Mouse (Mus musculus) midbrain, embryonic 12.5 days (tissue): Measurements from ENCODE around the gene Ep300. TPM values are rescaled to one million over a fixed set of nuclear protein-coding genes. Genes with fewer than 3 reads are reported as not detected.
"Not testable (repeated sequence)": the region's sequence is repeated elsewhere in the genome, so short reads cannot be mapped to it uniquely, and the experiment has no call there.

Experiments
- ATAC-seq: fragments of 200-750 bp; cut with Nextera tagmentation; 2 replicates; pipeline ENCODE4 v1.8.0; 2017; ENCODE audit warnings: low read depth, moderate TSS enrichment, moderate library complexity; ENCODE audit not compliant: low FRiP score
- H3K27ac ChIP-seq: fragments of 300-500 bp; sonication (generic); replicated peaks from 2 replicates; pipeline ENCODE4 v1.5.1; 2016; ENCODE audit warnings: mild to moderate bottlenecking
- H3K27me3 ChIP-seq: fragments of 300-500 bp; sonication (generic); 2 replicates; pipeline ENCODE4 v1.6.1; 2016; ENCODE audit warnings: mild to moderate bottlenecking
- H3K36me3 ChIP-seq: fragments of 300-500 bp; sonication (generic); 2 replicates; pipeline ENCODE4 v1.6.1; 2016
- H3K4me1 ChIP-seq: fragments of 300-500 bp; sonication (generic); 2 replicates; pipeline ENCODE4 v1.6.1; 2016
- H3K4me2 ChIP-seq: fragments of 300-500 bp; sonication (generic); replicated peaks from 2 replicates; pipeline ENCODE4 v1.6.1; 2016; ENCODE audit warnings: mild to moderate bottlenecking, moderate library complexity
- H3K4me3 ChIP-seq: fragments of 300-500 bp; sonication (generic); 2 replicates; pipeline ENCODE4 v1.5.1; 2016; ENCODE audit warnings: mild to moderate bottlenecking
- H3K9ac ChIP-seq: fragments of 300-500 bp; sonication (generic); replicated peaks from 2 replicates; pipeline ENCODE4 v1.6.1; 2016; ENCODE audit warnings: mild to moderate bottlenecking, moderate library complexity
- H3K9me3 ChIP-seq: fragments of 300-500 bp; sonication (generic); 2 replicates; pipeline ENCODE4 v1.6.1; 2016; ENCODE audit warnings: mild to moderate bottlenecking
- WGBS: fragments of 180-500 bp; shearing (Covaris S2); methylation state at CpG from one replicate; pipeline ENCODE4 v1.1.7; 2016; 5-methylcytosine and 5-hydroxymethylcytosine counted together
- microRNA-seq: library from miRNA; unstranded; fragments of <30 nt; microRNA quantifications from one replicate; pipeline ENCODE4, GENCODE M21; 2017
- polyA plus RNA-seq: library from polyadenylated mRNA; unstranded; fragments of >200 nt; fragmentation: Nextera tagmentation; extraction: Ambion mirVana; gene quantifications from 2 replicates; pipeline ENCODE4 v1.2.1, GENCODE M21; 2016

Ep300 gene
- polyA plus RNA-seq, 1 experiment from 2014 or later = 27.2 TPM

- peak overlapping the region; percentile 56 for H3K4me3 ChIP-seq
- H3K9ac ChIP-seq = peak overlapping the region; percentile 72
- H3K36me3 ChIP-seq = peaks cover 1% of the 10 kb centered on the region; the same call in 1 of the 2 replicates
- peaks cover 18% of the 10 kb centered on the region; the same call in 1 of the 2 replicates for H3K4me1 ChIP-seq
- no peak overlapping the region for H3K27ac ChIP-seq
- no peak; the same call in 1 of the 2 replicates for ATAC-seq
- WGBS = 3% methylated on average over 41 of the region's 41 CpGs
- H3K27me3 ChIP-seq = peaks cover 51% of the 10 kb centered on the region
- H3K9me3 ChIP-seq = no peaks in the 10 kb centered on the region
- H3K4me2 ChIP-seq = peak overlapping the region; percentile 95
Observed at GRCm38 (mm10) chr15:81693366-81693966, 108.3 kb downstream of the Ep300 start.

- peak overlapping the region; percentile 72 for H3K9ac ChIP-seq
- peak overlapping the region; percentile 95 for H3K4me2 ChIP-seq
- WGBS = under 1% methylated on average over 67 of the region's 107 CpGs
- H3K4me3 ChIP-seq = peak overlapping the region; percentile 56
- H3K36me3 ChIP-seq = no peaks in the 10 kb centered on the region; the same call in 1 of the 2 replicates
- H3K4me1 ChIP-seq = peaks cover 18% of the 10 kb centered on the region; the same call in 1 of the 2 replicates
- H3K9me3 ChIP-seq = no peaks in the 10 kb centered on the region
- H3K27me3 ChIP-seq = peaks cover 51% of the 10 kb centered on the region
- peak; percentile 80 for ATAC-seq
- no peak overlapping the region for H3K27ac ChIP-seq
Observed at GRCm38 (mm10) chr15:81693967-81694881, 109.1 kb downstream of the Ep300 start.

- no peak for ATAC-seq
- H3K27me3 ChIP-seq = peaks cover 51% of the 10 kb centered on the region
- peak overlapping the region; percentile 72 for H3K9ac ChIP-seq
- no peaks in the 10 kb centered on the region for H3K36me3 ChIP-seq
- no peak overlapping the region for H3K27ac ChIP-seq
- no peaks in the 10 kb centered on the region for H3K9me3 ChIP-seq
- peak overlapping the region; percentile 95 for H3K4me2 ChIP-seq
- peaks cover 18% of the 10 kb centered on the region; the same call in 1 of the 2 replicates for H3K4me1 ChIP-seq
- 26% methylated on average over 19 of the region's 19 CpGs for WGBS
- H3K4me3 ChIP-seq = peak overlapping the region; percentile 56
Observed at GRCm38 (mm10) chr15:81694891-81695290, 109.7 kb downstream of the Ep300 start.

GRCm38 (mm10) chr15:81697175-81697574 lies 112.0 kb downstream of the Ep300 start, which contains the start of gene Chadl:
Gene Chadl (minus strand): TSS chr15:81697287.
- Histone ChIP-seq H3K9ac (no peak within 1 kb of the TSS), H3K36me3 (no peaks in the 10 kb centered on the region), H3K27ac (no peak within 1 kb of the TSS), H3K27me3 (peaks cover 43% of the 10 kb centered on the region), H3K9me3 (no peaks in the 10 kb centered on the region), H3K4me1 (peaks cover 18% of the 10 kb centered on the region; the same call in 1 of the 2 replicates), H3K4me3 (no peak within 1 kb of the TSS), H3K4me2 (no peak within 1 kb of the TSS)
- no peak for ATAC-seq
- 59% methylated on average over 7 of the region's 7 CpGs for WGBS

GRCm38 (mm10) chr15:81697847-81698246 lies 112.7 kb downstream of the Ep300 start:
- Histone ChIP-seq H3K9me3 (no peaks in the 10 kb centered on the region), H3K27me3 (peaks cover 36% of the 10 kb centered on the region), H3K4me1 (peaks cover 18% of the 10 kb centered on the region; the same call in 1 of the 2 replicates), H3K36me3 (peaks cover 3% of the 10 kb centered on the region; the same call in 1 of the 2 replicates), H3K9ac (no peak overlapping the region), H3K27ac (no peak overlapping the region), H3K4me2 (no peak overlapping the region), H3K4me3 (no peak overlapping the region)
- no peak for ATAC-seq
- WGBS = 57% methylated on average over 3 of the region's 3 CpGs

GRCm38 (mm10) chr15:81698532-81698931 lies 113.4 kb downstream of the Ep300 start:
- Histone ChIP-seq H3K4me3 (no peak overlapping the region), H3K36me3 (peaks cover 10% of the 10 kb centered on the region), H3K9me3 (no peaks in the 10 kb centered on the region), H3K27me3 (peaks cover 29% of the 10 kb centered on the region), H3K27ac (no peak overlapping the region), H3K4me2 (no peak overlapping the region), H3K4me1 (peaks cover 14% of the 10 kb centered on the region; the same call in 1 of the 2 replicates), H3K9ac (no peak overlapping the region)
- no peak for ATAC-seq
- 67% methylated on average over 2 of the region's 2 CpGs for WGBS

GRCm38 (mm10) chr15:81700161-81700560 lies 115.0 kb downstream of the Ep300 start:
- no peak overlapping the region for H3K4me3 ChIP-seq
- 72% methylated on average over 2 of the region's 2 CpGs for WGBS
- H3K9me3 ChIP-seq = no peaks in the 10 kb centered on the region
- H3K36me3 ChIP-seq = peaks cover 26% of the 10 kb centered on the region
- H3K4me1 ChIP-seq = no peaks in the 10 kb centered on the region
- ATAC-seq = no peak
- no peak overlapping the region for H3K9ac ChIP-seq
- H3K27ac ChIP-seq = no peak overlapping the region
- H3K27me3 ChIP-seq = peaks cover 13% of the 10 kb centered on the region
- no peak overlapping the region for H3K4me2 ChIP-seq

GRCm38 (mm10) chr15:81700601-81701000 lies 115.5 kb downstream of the Ep300 start:
- peaks cover 31% of the 10 kb centered on the region for H3K36me3 ChIP-seq
- H3K4me3 ChIP-seq = no peak overlapping the region
- no peak overlapping the region for H3K9ac ChIP-seq
- H3K27me3 ChIP-seq = peaks cover 8% of the 10 kb centered on the region
- no peak overlapping the region for H3K4me2 ChIP-seq
- no peaks in the 10 kb centered on the region for H3K9me3 ChIP-seq
- no peaks in the 10 kb centered on the region for H3K4me1 ChIP-seq
- WGBS = 85% methylated on average over 8 of the region's 8 CpGs
- ATAC-seq = no peak
- no peak overlapping the region for H3K27ac ChIP-seq

- H3K36me3 ChIP-seq = peaks cover 38% of the 10 kb centered on the region
- WGBS = 75% methylated on average over 4 of the region's 4 CpGs
- not testable (repeated sequence) for H3K9ac ChIP-seq, H3K4me3 ChIP-seq, ATAC-seq, H3K4me2 ChIP-seq, H3K9me3 ChIP-seq, H3K27me3 ChIP-seq, H3K27ac ChIP-seq, H3K4me1 ChIP-seq
Observed at GRCm38 (mm10) chr15:81701350-81701749, 116.2 kb downstream of the Ep300 start.

Small RNAs within 50 kb of the gene (microRNA-seq; reads per million reads assigned to microRNA genes)
- not detected for gene Gm23880

Other genes starting within 250 kb of the Ep300 start
- 108 and 114 TPM in 2 replicates for gene Slc25a17, start 224.5 kb upstream of the Ep300 start, polyA plus RNA-seq
- gene St13, start 185.3 kb upstream of the Ep300 start, polyA plus RNA-seq = 202 and 203 TPM in 2 replicates
- 11.3 and 12.6 TPM in 2 replicates for gene Xpnpep3, start 185.2 kb upstream of the Ep300 start, polyA plus RNA-seq
- 2.4 and 3.3 TPM in 2 replicates for gene Dnajb7, start 177.1 kb upstream of the Ep300 start, polyA plus RNA-seq
- 493 and 541 TPM in 2 replicates for gene Rbx1, start 119.1 kb upstream of the Ep300 start, polyA plus RNA-seq
- 34.5 and 36.8 TPM in 2 replicates for gene L3mbtl2, start 78.5 kb downstream of the Ep300 start, polyA plus RNA-seq
- 3.4 and 5.6 TPM in 2 replicates for gene Chadl, start 111.9 kb downstream of the Ep300 start, polyA plus RNA-seq
- 49.6 and 50.4 TPM in 2 replicates for gene Zc3h7b, start 159.7 kb downstream of the Ep300 start, polyA plus RNA-seq
- 161 and 165 TPM in 2 replicates for gene Rangap1, start 160.2 kb downstream of the Ep300 start, polyA plus RNA-seq
- gene Tef, start 217.1 kb downstream of the Ep300 start, polyA plus RNA-seq = 30.5 and 32.4 TPM in 2 replicates